Mouse (Mus musculus) midbrain, embryonic 14.5 days (tissue): ENCODE results near the gene Slc26a8. TPM values are rescaled to one million over a fixed set of nuclear protein-coding genes. Genes with fewer than 3 reads are reported as not detected.
A peak's percentile ranks its signal among the peaks of the same experiment; 100 is the strongest.

ENCODE experiments used
- ATAC-seq: fragments of 200-750 bp; cut with Nextera tagmentation; 2 replicates; pipeline ENCODE4 v1.8.0; 2017; ENCODE audit warnings: moderate number of reproducible peaks, moderate library complexity; ENCODE audit not compliant: low FRiP score, low TSS enrichment
- DNase-seq: peaks from one replicate; pipeline ENCODE4 v3.0.0-alpha.2; 2015
- H3K27ac ChIP-seq: fragments of 300-500 bp; sonication (generic); replicated peaks from 2 replicates; pipeline ENCODE4 v1.5.1; 2014; ENCODE audit warnings: mild to moderate bottlenecking, low read depth, low read length, moderate library complexity
- H3K27me3 ChIP-seq: fragments of 300-500 bp; sonication (generic); 2 replicates; pipeline ENCODE4 v1.6.1; 2014; ENCODE audit warnings: low read length, control low read depth, mixed read lengths; ENCODE audit not compliant: control insufficient read depth, insufficient read depth
- H3K36me3 ChIP-seq: fragments of 300-500 bp; sonication (generic); 2 replicates; pipeline ENCODE4 v1.6.1; 2014; ENCODE audit warnings: low read length, control low read depth; ENCODE audit not compliant: control insufficient read depth, insufficient read depth
- H3K4me1 ChIP-seq: fragments of 300-500 bp; sonication (generic); 2 replicates; pipeline ENCODE4 v1.6.1; 2014; ENCODE audit warnings: mild to moderate bottlenecking, antibody characterized with exemption, low read length, control low read depth; ENCODE audit not compliant: control insufficient read depth, insufficient read depth
- H3K4me2 ChIP-seq: fragments of 300-500 bp; sonication (generic); 2 replicates; pipeline ENCODE4 v1.6.1; 2014; ENCODE audit warnings: mild to moderate bottlenecking, low read length, moderate library complexity
- H3K4me3 ChIP-seq: fragments of 300-500 bp; sonication (generic); replicated peaks from 2 replicates; pipeline ENCODE4 v1.5.1; 2014; ENCODE audit warnings: low read depth, low read length
- H3K9ac ChIP-seq: fragments of 300-500 bp; sonication (generic); replicated peaks from 2 replicates; pipeline ENCODE4 v1.6.1; 2014; ENCODE audit warnings: mild to moderate bottlenecking, low read length, moderate library complexity
- H3K9me3 ChIP-seq: fragments of 300-500 bp; sonication (generic); 2 replicates; pipeline ENCODE4 v1.6.1; 2016; ENCODE audit warnings: low read length, control low read depth, mixed read lengths; ENCODE audit not compliant: control insufficient read depth
- WGBS: fragments of 180-500 bp; shearing (Covaris S2); extraction: QIAGEN DNeasy Blood & Tissue Kit; methylation state at CpG from one replicate; pipeline ENCODE4 v1.1.7; 2014; 5-methylcytosine and 5-hydroxymethylcytosine counted together
- polyA plus RNA-seq: library from polyadenylated mRNA; unstranded; fragments of >200 nt; fragmentation: Nextera tagmentation; extraction: Ambion mirVana; gene quantifications from 2 replicates; pipeline ENCODE4 v1.2.1, GENCODE M21; 2014

The Slc26a8 gene
- polyA plus RNA-seq, 1 experiment from 2014 or later, result 1.8 TPM

DNA sequence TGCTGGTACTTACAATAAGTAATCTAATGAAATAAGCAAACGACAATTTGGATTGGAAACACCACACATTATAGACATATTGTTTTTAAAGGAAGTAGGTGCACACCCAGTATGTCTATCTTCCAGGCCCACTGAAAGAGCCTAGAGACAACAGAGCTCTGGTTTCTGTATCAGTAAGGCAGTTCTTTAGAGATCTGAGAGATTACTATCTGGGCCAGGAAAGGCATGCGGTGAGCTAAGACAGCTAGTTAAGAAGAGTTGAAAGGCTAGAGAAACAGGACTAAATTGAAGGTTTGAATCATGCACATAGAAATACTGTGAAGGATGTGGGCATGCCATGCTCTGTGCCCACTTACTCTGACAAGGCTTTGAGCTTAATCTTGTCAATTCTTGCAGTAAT lies 77.4 kb downstream of the Slc26a8 start:
- no peaks in the 10 kb centered on the region for H3K4me1 ChIP-seq
- no peak for ATAC-seq
- 86% methylated on average over 2 of the region's 2 CpGs for WGBS
- no peak overlapping the region for H3K9ac ChIP-seq
- H3K9me3 ChIP-seq, result no peaks in the 10 kb centered on the region
- no peak for DNase-seq
- no peak overlapping the region for H3K27ac ChIP-seq
- no peak overlapping the region for H3K4me2 ChIP-seq
- no peak overlapping the region for H3K4me3 ChIP-seq
- no peaks in the 10 kb centered on the region for H3K27me3 ChIP-seq
- peaks cover 19% of the 10 kb centered on the region for H3K36me3 ChIP-seq

DNA sequence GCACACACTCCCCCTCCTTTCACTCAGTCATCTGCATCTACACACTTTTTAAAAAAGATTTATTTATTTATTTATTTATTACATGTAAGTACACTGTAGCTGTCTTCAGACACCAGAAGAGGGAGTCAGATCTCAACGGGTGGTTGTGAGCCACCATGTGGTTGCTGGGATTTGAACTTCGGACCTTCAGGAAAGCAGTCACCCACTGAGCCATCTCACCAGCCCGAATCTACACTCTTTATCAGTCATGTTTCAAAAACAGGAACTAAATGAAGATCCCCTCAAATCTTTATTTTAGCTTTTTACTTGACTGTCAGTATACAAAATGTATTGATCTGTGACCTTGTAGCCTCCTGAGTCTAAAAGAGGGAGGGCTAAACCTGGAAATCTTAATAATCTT lies 80.5 kb downstream of the Slc26a8 start:
- ATAC-seq, result no peak
- Histone ChIP-seq H3K9ac (no peak overlapping the region), H3K4me2 (no peak overlapping the region), H3K4me3 (no peak overlapping the region), H3K36me3 (peaks cover 36% of the 10 kb centered on the region), H3K27me3 (no peaks in the 10 kb centered on the region), H3K27ac (no peak overlapping the region), H3K9me3 (no peaks in the 10 kb centered on the region), H3K4me1 (no peaks in the 10 kb centered on the region)
- WGBS, result 86% methylated on average over 3 of the region's 3 CpGs
- no peak for DNase-seq

DNA sequence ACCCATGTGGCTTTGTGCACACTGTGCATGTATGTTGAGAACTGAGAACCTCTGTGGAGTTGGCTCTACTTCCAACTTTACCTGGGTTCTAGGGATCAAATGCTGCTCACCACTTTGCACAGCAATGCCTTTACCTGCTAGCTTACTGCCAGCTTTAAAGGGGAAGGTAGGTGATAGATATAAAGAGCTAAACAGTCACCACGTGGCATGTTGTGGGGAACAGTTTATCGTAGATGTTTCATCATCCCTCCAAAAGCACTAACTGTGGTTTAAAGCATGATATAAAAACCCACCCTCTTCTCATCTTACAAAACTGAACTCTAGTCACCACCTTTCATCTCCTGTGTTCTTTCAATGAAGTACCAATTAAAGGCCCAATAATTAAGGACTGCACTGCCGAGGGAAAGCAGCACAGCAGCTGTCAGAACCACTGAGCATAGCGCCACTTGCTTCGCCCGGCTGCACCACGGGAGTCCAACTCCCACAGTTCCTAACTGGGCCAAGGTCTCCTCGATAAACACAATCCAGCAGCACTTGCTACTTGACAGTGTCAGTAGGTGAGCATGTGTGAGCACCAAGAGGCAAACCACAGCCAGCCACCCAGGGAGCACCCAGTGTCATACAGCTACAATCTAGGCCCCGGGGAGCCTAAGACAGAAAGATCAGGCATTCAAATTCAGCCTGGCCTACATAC lies 88.3 kb downstream of the Slc26a8 start:
- Histone ChIP-seq H3K9me3 (no peaks in the 10 kb centered on the region), H3K4me3 (no peak overlapping the region), H3K9ac (no peak overlapping the region), H3K4me2 (no peak overlapping the region), H3K27ac (no peak overlapping the region), H3K36me3 (peaks cover 91% of the 10 kb centered on the region), H3K27me3 (no peaks in the 10 kb centered on the region), H3K4me1 (no peaks in the 10 kb centered on the region)
- ATAC-seq, result no peak
- no peak for DNase-seq
- WGBS, result 91% methylated on average over 9 of the region's 9 CpGs

DNA sequence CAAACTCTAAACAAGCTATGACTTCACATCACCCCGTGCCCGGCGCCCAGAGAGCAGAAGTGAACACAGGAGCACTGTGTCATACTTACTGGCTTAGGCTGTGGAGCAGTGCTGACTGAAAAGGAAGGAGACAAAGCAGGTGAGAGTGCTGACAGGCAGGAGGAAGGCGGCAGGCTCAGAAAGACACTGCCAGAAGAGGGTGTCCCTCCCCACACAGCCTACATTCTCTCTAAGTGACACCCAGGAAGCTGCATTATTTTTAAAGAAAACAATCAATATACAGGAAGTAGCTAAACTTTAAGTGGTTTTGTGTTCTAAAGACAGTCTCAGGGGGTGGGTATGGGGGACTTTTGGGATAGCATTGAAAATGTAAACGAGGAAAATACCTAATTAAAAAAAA lies 89.3 kb downstream of the Slc26a8 start:
- no peak overlapping the region for H3K27ac ChIP-seq
- H3K4me2 ChIP-seq, result no peak overlapping the region
- H3K4me3 ChIP-seq, result no peak overlapping the region
- H3K27me3 ChIP-seq, result no peaks in the 10 kb centered on the region
- H3K9me3 ChIP-seq, result no peaks in the 10 kb centered on the region
- peaks cover 91% of the 10 kb centered on the region for H3K36me3 ChIP-seq
- DNase-seq (no peak), ATAC-seq (no peak)
- 94% methylated on average over 5 of the region's 5 CpGs for WGBS
- no peak overlapping the region for H3K9ac ChIP-seq
- H3K4me1 ChIP-seq, result no peaks in the 10 kb centered on the region

DNA sequence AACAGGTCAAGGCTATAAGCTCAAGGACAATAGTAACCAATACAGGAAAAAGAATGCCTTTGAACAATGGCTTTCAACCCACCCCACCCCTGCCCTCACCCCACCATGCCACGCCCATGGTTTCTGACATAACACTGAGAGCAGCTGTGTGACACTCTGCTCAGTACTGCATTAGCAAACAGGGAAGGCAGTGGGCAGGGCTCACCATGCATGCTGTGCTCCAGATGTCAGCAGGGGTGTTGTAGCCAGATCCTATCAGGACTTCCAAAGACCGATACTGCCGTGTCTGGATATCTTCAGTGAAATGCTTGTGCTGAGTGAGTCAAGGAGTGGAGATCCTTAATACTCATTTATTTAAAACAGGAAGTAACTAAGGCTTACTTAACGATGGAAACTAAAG lies 96.1 kb downstream of the Slc26a8 start:
- no peaks in the 10 kb centered on the region for H3K27me3 ChIP-seq
- 82% methylated on average over 4 of the region's 4 CpGs for WGBS
- no peak overlapping the region for H3K9ac ChIP-seq
- no peak overlapping the region for H3K4me2 ChIP-seq
- no peaks in the 10 kb centered on the region for H3K4me1 ChIP-seq
- DNase-seq, result no peak
- no peaks in the 10 kb centered on the region for H3K9me3 ChIP-seq
- H3K4me3 ChIP-seq, result no peak overlapping the region
- peaks cover 86% of the 10 kb centered on the region for H3K36me3 ChIP-seq
- no peak for ATAC-seq
- no peak overlapping the region for H3K27ac ChIP-seq

DNA sequence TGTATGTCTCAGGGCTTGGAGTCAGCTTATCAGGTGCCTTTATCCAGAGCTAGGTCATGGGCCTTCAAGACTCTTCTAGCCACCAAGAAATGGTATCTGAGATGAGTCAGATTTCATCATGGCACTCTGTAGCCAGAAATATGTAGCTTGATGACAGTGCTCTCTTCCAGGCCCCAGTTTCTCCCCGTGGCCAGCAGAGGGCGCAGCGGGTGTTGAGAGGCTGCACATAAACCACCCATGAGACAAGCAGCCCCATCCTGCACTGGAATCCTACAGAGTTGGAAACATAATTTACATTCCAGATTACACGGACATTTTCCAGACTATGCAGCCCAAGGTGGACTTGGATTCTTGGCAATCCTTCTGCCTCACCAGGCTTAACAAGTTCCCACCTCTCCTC lies 97.0 kb downstream of the Slc26a8 start:
- H3K27me3 ChIP-seq, result no peaks in the 10 kb centered on the region
- H3K4me1 ChIP-seq, result no peaks in the 10 kb centered on the region
- no peak overlapping the region for H3K9ac ChIP-seq
- no peak overlapping the region for H3K4me2 ChIP-seq
- peak; percentile 86 for DNase-seq
- H3K27ac ChIP-seq, result no peak overlapping the region
- peaks cover 87% of the 10 kb centered on the region for H3K36me3 ChIP-seq
- ATAC-seq, result no peak
- WGBS, result 22% methylated on average over 4 of the region's 4 CpGs
- H3K4me3 ChIP-seq, result no peak overlapping the region
- no peaks in the 10 kb centered on the region for H3K9me3 ChIP-seq

DNA sequence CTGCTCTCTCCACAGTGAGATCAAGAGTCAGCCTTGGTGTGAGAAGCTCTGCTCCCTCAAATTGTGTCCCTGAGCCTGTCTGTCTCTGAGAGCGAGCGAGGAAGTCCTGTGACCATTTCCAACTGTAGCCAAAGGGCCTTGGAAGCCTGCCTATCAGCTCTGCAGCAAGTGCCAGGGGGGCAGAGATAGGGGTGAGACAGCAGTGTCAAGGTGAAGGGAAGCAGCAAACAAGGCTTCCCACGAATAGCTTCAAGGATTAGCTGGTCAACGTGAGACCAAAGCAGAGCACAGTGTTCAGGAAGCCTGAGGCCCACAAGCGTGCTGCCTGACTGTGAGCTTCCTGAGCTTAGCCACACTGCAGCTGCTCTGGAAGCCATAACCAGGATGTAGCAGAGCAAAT lies 98.6 kb downstream of the Slc26a8 start:
- Histone ChIP-seq H3K36me3 (peaks cover 78% of the 10 kb centered on the region), H3K9ac (no peak overlapping the region), H3K4me1 (no peaks in the 10 kb centered on the region), H3K27me3 (no peaks in the 10 kb centered on the region), H3K4me2 (no peak overlapping the region), H3K9me3 (no peaks in the 10 kb centered on the region), H3K27ac (no peak overlapping the region), H3K4me3 (no peak overlapping the region)
- no peak for DNase-seq
- ATAC-seq, result no peak
- WGBS, result 92% methylated on average over 5 of the region's 5 CpGs

DNA sequence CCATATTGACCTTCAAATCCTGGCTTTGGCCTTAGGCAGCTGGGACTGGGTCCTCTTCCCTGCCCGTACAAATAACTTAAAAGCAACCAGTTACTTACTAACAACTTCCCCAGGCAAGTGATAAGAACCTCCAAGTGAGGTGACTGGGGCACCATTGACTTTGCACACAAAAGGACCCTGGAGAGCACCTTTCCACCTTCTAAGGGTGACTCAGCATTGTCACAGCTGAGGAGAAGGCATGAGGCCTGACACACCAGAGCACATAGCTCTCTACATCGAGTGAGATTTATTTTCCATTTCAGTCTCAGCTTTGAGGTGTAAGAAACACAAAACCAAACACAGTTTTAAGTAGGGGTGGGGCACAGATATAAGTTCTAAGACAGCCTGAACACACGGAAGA lies 99.4 kb downstream of the Slc26a8 start:
- Histone ChIP-seq H3K36me3 (peaks cover 69% of the 10 kb centered on the region), H3K4me1 (no peaks in the 10 kb centered on the region), H3K27ac (no peak overlapping the region), H3K9ac (no peak overlapping the region), H3K9me3 (no peaks in the 10 kb centered on the region), H3K27me3 (no peaks in the 10 kb centered on the region), H3K4me2 (no peak overlapping the region), H3K4me3 (no peak overlapping the region)
- DNase-seq (no peak), ATAC-seq (no peak)
- WGBS, result 96% methylated on average over 3 of the region's 3 CpGs

DNA sequence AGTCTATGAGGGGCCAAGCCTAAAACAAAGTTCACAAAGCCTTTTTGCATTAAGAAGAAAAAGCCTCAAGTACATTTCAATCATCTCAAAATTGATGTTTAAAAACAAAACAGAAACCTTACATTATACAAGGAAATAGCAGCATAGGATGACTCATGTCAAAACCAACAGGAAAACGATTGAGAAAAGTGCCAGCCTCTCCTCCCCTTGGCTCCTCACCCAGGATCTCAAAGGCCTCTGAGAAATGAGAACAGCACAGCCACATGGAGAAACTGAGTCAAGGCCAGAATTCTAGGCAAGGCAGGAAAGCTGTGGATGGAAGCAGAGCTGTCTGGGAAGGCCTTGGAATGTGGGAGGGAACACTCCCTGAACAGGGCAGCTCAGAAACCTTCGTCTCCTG lies 101.4 kb downstream of the Slc26a8 start:
- H3K27me3 ChIP-seq, result no peaks in the 10 kb centered on the region
- WGBS, result 87% methylated on average over 2 of the region's 2 CpGs
- no peak overlapping the region for H3K9ac ChIP-seq
- H3K4me1 ChIP-seq, result no peaks in the 10 kb centered on the region
- no peak overlapping the region for H3K27ac ChIP-seq
- no peak overlapping the region for H3K4me3 ChIP-seq
- H3K9me3 ChIP-seq, result no peaks in the 10 kb centered on the region
- peaks cover 59% of the 10 kb centered on the region for H3K36me3 ChIP-seq
- DNase-seq (no peak), ATAC-seq (no peak)
- no peak overlapping the region for H3K4me2 ChIP-seq
